Mouse (Mus musculus) forebrain, embryonic 10.5 days (tissue): ENCODE data around the gene Olfr323. TPM values are rescaled to one million over a fixed set of nuclear protein-coding genes. Genes with fewer than 3 reads are reported as not detected.

Experiments
- DNase-seq: peaks from one replicate; pipeline ENCODE4 v3.0.0-alpha.2; 2017; ENCODE audit warnings: low spot score; ENCODE audit errors: extremely low spot score
- H3K27ac ChIP-seq: fragments of 300-500 bp; sonication (generic); 2 replicates; pipeline ENCODE4 v1.5.1; 2016; ENCODE audit warnings: mild to moderate bottlenecking
- H3K27me3 ChIP-seq: fragments of 300-500 bp; sonication (generic); 2 replicates; pipeline ENCODE4 v1.6.1; 2016; ENCODE audit warnings: mild to moderate bottlenecking; ENCODE audit not compliant: poor library complexity, severe bottlenecking
- H3K36me3 ChIP-seq: fragments of 300-500 bp; sonication (generic); replicated peaks from 2 replicates; pipeline ENCODE4 v1.6.1; 2016; ENCODE audit warnings: mild to moderate bottlenecking, moderate library complexity
- H3K4me1 ChIP-seq: fragments of 300-500 bp; sonication (generic); 2 replicates; pipeline ENCODE4 v1.6.1; 2016
- H3K4me3 ChIP-seq: fragments of 300-500 bp; sonication (generic); 2 replicates; pipeline ENCODE4 v1.5.1; 2016; ENCODE audit warnings: mild to moderate bottlenecking, moderate library complexity
- H3K9me3 ChIP-seq: fragments of 300-500 bp; sonication (generic); 2 replicates; pipeline ENCODE4 v1.6.1; 2016; ENCODE audit warnings: mild to moderate bottlenecking, moderate library complexity
- WGBS: fragments of 180-500 bp; shearing (Covaris S2); methylation state at CpG from one replicate; pipeline ENCODE4 v1.1.7; 2016; 5-methylcytosine and 5-hydroxymethylcytosine counted together
- polyA plus RNA-seq: library from polyadenylated mRNA; unstranded; fragments of >200 nt; fragmentation: Nextera tagmentation; extraction: Ambion mirVana; gene quantifications from 2 replicates; pipeline ENCODE4 v1.2.1, GENCODE M21; 2016

Olfr323 gene
- polyA plus RNA-seq, 1 experiment from 2014 or later = not detected

DNA sequence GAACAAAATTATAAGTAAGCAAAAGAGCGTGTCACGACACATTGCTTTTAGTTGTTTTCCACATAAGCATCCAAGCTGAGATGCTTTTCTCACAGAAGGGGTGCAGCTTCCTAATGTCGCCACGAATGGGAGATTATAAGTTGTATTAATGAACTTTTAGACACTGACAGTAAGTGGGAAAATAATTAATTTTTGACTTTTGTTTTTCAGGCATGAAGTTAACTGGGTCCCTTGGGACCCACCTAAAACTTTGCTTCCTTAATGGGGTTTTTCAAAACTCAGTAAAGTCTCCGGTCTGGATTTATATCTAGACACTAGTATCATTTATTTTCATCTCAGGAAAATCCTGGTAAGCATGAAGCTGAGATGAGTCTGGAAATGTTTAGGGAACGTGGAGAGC is 35.5 kb downstream of the Olfr323 start, which contains the start of gene Olfr324:
Gene Olfr324 (plus strand): TSS at position 301 of the 400 bp plus-strand sequence.
- H3K36me3 ChIP-seq = no peaks in the 10 kb centered on the region
- no peaks in the 10 kb centered on the region for H3K4me1 ChIP-seq
- H3K9me3 ChIP-seq = no peaks in the 10 kb centered on the region
- no peak within 1 kb of the TSS for H3K27ac ChIP-seq
- no peaks in the 10 kb centered on the region for H3K27me3 ChIP-seq
- DNase-seq = no peak
- WGBS = 88% methylated on average over 6 of the region's 6 CpGs
- no peak within 1 kb of the TSS for H3K4me3 ChIP-seq

DNA sequence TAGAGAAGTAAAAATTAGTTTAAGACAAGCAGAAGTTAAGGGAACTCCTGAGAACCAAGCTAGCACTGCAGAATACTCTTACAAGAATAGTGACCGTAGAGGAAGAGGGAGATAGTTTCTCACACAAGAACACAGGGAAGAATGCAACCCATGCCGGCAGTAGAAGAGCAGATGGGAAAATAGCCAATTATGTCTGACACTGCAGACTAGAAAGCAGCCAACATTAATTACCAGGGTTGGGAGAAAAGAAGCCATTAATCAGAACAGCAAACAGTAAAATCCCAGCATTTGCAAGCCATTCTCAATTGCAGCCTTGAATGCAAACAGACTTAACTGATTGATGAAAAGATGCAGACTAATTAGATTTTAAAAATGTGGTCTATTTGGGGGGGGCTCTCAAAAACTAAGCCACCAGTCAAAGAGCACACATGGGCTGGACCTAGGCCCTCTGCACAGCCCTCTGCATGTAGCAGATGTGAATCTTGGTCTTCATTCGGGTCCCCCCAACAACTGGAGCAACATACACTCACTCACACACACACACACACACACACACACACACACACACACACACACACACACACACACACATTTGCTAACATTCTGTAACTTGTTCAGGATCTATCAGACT is 41.6 kb downstream of the Olfr323 start:
- Histone ChIP-seq H3K27me3 (no peaks in the 10 kb centered on the region), H3K4me3 (no peak overlapping the region), H3K36me3 (no peaks in the 10 kb centered on the region), H3K4me1 (peaks cover 5% of the 10 kb centered on the region; the same call in 1 of the 2 replicates), H3K27ac (no peak overlapping the region), H3K9me3 (no peaks in the 10 kb centered on the region)
- DNase-seq = no peak
- 79% methylated on average over 3 of the region's 3 CpGs for WGBS

DNA sequence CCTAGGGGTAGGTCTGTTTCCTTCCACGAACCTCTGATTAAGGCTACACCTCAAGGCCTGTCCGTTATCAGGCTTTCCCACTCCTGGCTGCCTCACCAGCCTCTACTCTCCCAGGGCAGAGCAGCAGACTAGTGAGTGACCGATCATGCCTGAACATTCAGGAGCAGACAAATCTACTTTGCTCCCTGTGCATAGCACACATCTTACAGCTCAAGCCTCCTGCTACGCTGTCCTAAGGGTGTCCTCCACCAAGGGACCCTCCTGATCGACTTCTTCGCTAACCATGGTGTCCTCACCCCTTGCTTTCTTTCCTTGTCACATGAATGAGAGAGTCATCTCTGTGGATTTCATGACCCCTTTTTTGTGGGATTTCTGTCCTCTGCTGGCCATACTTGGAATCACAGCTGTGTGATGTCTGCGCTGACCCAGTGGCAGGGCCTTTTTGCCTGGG is 42.4 kb downstream of the Olfr323 start:
- Histone ChIP-seq H3K36me3 (no peaks in the 10 kb centered on the region), H3K9me3 (no peaks in the 10 kb centered on the region), H3K4me1 (peaks cover 5% of the 10 kb centered on the region; the same call in 1 of the 2 replicates), H3K4me3 (no peak overlapping the region), H3K27me3 (no peaks in the 10 kb centered on the region), H3K27ac (peak overlapping the region; percentile 44; the same call in 1 of the 2 replicates)
- DNase-seq = peak; percentile 27
- 74% methylated on average over 7 of the region's 7 CpGs for WGBS

DNA sequence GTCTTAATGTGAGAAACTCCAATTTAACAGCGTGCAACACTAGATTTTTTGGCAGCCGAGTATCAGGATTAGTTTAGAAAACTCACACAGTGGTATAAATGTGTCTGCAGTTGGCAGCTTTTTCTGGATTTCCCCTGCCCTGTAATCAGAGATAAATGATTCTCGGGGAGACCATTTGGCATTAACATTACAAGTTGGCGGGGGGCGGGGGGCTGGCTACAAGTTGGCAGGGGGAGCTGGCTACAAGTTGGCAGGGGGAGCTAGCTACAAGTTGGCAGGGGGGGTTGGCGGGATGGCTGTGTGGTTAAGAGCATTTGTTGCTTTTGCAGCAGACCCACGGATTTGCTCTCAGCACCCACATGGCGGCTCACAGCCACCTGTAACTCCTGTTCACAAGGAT is 51.7 kb downstream of the Olfr323 start:
- DNase-seq = no peak
- Histone ChIP-seq H3K27ac (no peak overlapping the region), H3K4me3 (no peak overlapping the region), H3K27me3 (no peaks in the 10 kb centered on the region), H3K36me3 (no peaks in the 10 kb centered on the region), H3K9me3 (no peaks in the 10 kb centered on the region), H3K4me1 (no peaks in the 10 kb centered on the region)
- WGBS = 85% methylated on average over 8 of the region's 8 CpGs

DNA sequence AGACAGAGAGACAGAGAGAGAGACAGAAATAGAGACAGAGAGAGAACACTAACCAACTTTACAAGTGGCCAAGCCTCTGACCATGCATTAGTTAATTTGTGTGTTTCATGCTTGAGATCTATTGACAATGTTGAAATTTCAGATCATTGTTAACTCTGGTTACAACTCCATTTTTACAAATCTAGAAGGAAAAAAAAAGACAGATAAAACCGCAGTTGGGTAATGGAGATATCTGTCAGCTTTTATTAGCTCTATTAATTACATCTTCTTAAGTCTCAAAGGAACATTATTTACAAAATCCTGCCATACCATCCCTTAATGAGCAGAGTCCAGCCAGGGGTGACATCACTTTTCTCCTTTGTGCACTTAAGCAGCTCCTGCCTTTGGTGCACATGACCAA is 52.9 kb downstream of the Olfr323 start, which contains the start of gene Olfr325:
Gene Olfr325 (plus strand): TSS at position 301 of the 400 bp plus-strand sequence.
- Histone ChIP-seq H3K36me3 (no peaks in the 10 kb centered on the region), H3K27ac (no peak within 1 kb of the TSS), H3K9me3 (no peaks in the 10 kb centered on the region), H3K27me3 (no peaks in the 10 kb centered on the region), H3K4me3 (no peak within 1 kb of the TSS), H3K4me1 (no peaks in the 10 kb centered on the region)
- WGBS = 74% methylated on average over 1 of the region's 1 CpGs
- no peak for DNase-seq

Other genes with a start within 250 kb of the Olfr323 start
- gene 1810065E05Rik, start 209.4 kb downstream of the Olfr323 start, polyA plus RNA-seq = not detected in 2 replicates
- not detected in 2 replicates for gene Gm12253, start 197.9 kb downstream of the Olfr323 start, polyA plus RNA-seq
- gene Lypd9, start 177.6 kb downstream of the Olfr323 start, polyA plus RNA-seq = not detected in 2 replicates
- not detected in 2 replicates for gene Olfr30, start 168.2 kb downstream of the Olfr323 start, polyA plus RNA-seq
- not detected in 2 replicates for gene Olfr332, start 137.9 kb downstream of the Olfr323 start, polyA plus RNA-seq
- gene Olfr331, start 127.9 kb downstream of the Olfr323 start, polyA plus RNA-seq = not detected in 2 replicates
- gene Olfr330, start 95.7 kb downstream of the Olfr323 start, polyA plus RNA-seq = not detected in 2 replicates
- gene Olfr329-ps, start 84.1 kb downstream of the Olfr323 start, polyA plus RNA-seq = not detected in 2 replicates
- gene Olfr328, start 74.9 kb downstream of the Olfr323 start, polyA plus RNA-seq = not detected in 2 replicates
- gene Olfr224, start 59.9 kb downstream of the Olfr323 start, polyA plus RNA-seq = not detected in 2 replicates
- gene Olfr325, start 52.8 kb downstream of the Olfr323 start, polyA plus RNA-seq = not detected in 2 replicates
- gene Olfr324, start 35.4 kb downstream of the Olfr323 start, polyA plus RNA-seq = not detected in 2 replicates
- gene 2210407C18Rik, start 14.4 kb downstream of the Olfr323 start, polyA plus RNA-seq = not detected in 2 replicates
- gene Trim58, start 10.0 kb upstream of the Olfr323 start, polyA plus RNA-seq = 0.33 and 0.35 TPM in 2 replicates
- gene Olfr322, start 28.3 kb upstream of the Olfr323 start, polyA plus RNA-seq = not detected in 2 replicates
- not detected in 2 replicates for gene Olfr320, start 50.6 kb upstream of the Olfr323 start, polyA plus RNA-seq
- not detected in 2 replicates for gene Olfr319, start 68.7 kb upstream of the Olfr323 start, polyA plus RNA-seq
- gene Olfr318, start 93.5 kb upstream of the Olfr323 start, polyA plus RNA-seq = not detected in 2 replicates
- gene Olfr317, start 108.7 kb upstream of the Olfr323 start, polyA plus RNA-seq = not detected in 2 replicates
- not detected in 2 replicates for gene Olfr316, start 122.2 kb upstream of the Olfr323 start, polyA plus RNA-seq
- not detected in 2 replicates for gene Olfr315, start 142.7 kb upstream of the Olfr323 start, polyA plus RNA-seq
- gene Olfr314, start 152.5 kb upstream of the Olfr323 start, polyA plus RNA-seq = not detected in 2 replicates
- 1.0 and 1.9 TPM in 2 replicates for gene Fam183b, start 171.5 kb upstream of the Olfr323 start, polyA plus RNA-seq
- gene Olfr313, start 184.5 kb upstream of the Olfr323 start, polyA plus RNA-seq = not detected in 2 replicates
- gene Olfr312, start 198.7 kb upstream of the Olfr323 start, polyA plus RNA-seq = not detected in 2 replicates
- gene Olfr311, start 208.8 kb upstream of the Olfr323 start, polyA plus RNA-seq = not detected in 2 replicates
- 8.9 and 9.3 TPM in 2 replicates for gene Gm12258, start 216.7 kb upstream of the Olfr323 start, polyA plus RNA-seq
- gene 2810021J22Rik, start 236.7 kb upstream of the Olfr323 start, polyA plus RNA-seq = 9.3 and 9.4 TPM in 2 replicates